Mouse (Mus musculus) ES-E14 (cell line): ENCODE data around the gene 1110051M20Rik.

Source experiments
- CHD2 ChIP-seq: IDR thresholded peaks from 2 replicates; pipeline ENCODE4 v1.6.1; 2014; ENCODE audit warnings: mild to moderate bottlenecking, low read depth, low read length, inconsistent platforms
- MAFK ChIP-seq: IDR thresholded peaks from 2 replicates; pipeline ENCODE4 v1.6.1; 2014; ENCODE audit warnings: mild to moderate bottlenecking, low read depth, low read length, inconsistent platforms; ENCODE audit not compliant: insufficient read depth
- ZC3H11A ChIP-seq: IDR thresholded peaks from 2 replicates; pipeline ENCODE4 v1.6.1; 2012; ENCODE audit warnings: low read depth, mild to moderate bottlenecking, inconsistent platforms, low read length, borderline replicate concordance
- ZNF384 ChIP-seq: IDR thresholded peaks from 2 replicates; pipeline ENCODE4 v1.6.1; 2012; ENCODE audit warnings: low read depth, low read length, inconsistent platforms

- TF ChIP-seq ZNF384 (no peak), ZC3H11A (no peak), CHD2 (no peak), MAFK (no peak)
Measured at GRCm38 (mm10) chr2:91258054-91258453, 186.4 kb downstream of the 1110051M20Rik start.
